Mouse (Mus musculus): ENCODE data around the gene Pappa2. TPM values are rescaled to one million over a fixed set of nuclear protein-coding genes. Genes with fewer than 3 reads are reported as not detected.

Gene Pappa2
- polyA plus RNA-seq, 1 experiment from 2014 or later, result 0.77 TPM

GRCm38 (mm10) chr1:158827931-158828330 lies 152.4 kb downstream of the Pappa2 start:
- H3K4me3 ChIP-seq (ENCODE audit: low read length), result no peak overlapping the region
- H3K9me3 ChIP-seq (ENCODE audit: control insufficient read depth, low read length), result no peaks in the 10 kb centered on the region
- H3K4me2 ChIP-seq (replicated peaks; ENCODE audit: low read depth, low read length), result no peak overlapping the region
- H3K9ac ChIP-seq (ENCODE audit: low read depth, low read length), result no peak overlapping the region
- no peak for ATAC-seq (ENCODE audit: low FRiP score, low TSS enrichment)
- no peaks in the 10 kb centered on the region for H3K4me1 ChIP-seq (ENCODE audit: control insufficient read depth, insufficient read depth, low read length)
- no peaks in the 10 kb centered on the region for H3K27me3 ChIP-seq (ENCODE audit: control insufficient read depth, insufficient read depth, low read length)
- H3K36me3 ChIP-seq (ENCODE audit: control insufficient read depth, insufficient read depth, low read length), result no peaks in the 10 kb centered on the region
- H3K27ac ChIP-seq (ENCODE audit: low read depth, low read length), result no peak overlapping the region

GRCm38 (mm10) chr1:158819676-158820075 lies 160.6 kb downstream of the Pappa2 start:
- H3K4me1 ChIP-seq (ENCODE audit: control insufficient read depth, insufficient read depth, low read length), result no peaks in the 10 kb centered on the region
- H3K27me3 ChIP-seq (ENCODE audit: control insufficient read depth, insufficient read depth, low read length), result no peaks in the 10 kb centered on the region
- H3K27ac ChIP-seq (ENCODE audit: low read depth, low read length), result no peak overlapping the region
- H3K4me2 ChIP-seq (replicated peaks; ENCODE audit: low read depth, low read length), result no peak overlapping the region
- no peak for ATAC-seq (ENCODE audit: low FRiP score, low TSS enrichment)
- H3K9me3 ChIP-seq (ENCODE audit: control insufficient read depth, low read length), result no peaks in the 10 kb centered on the region
- H3K36me3 ChIP-seq (ENCODE audit: control insufficient read depth, insufficient read depth, low read length), result no peaks in the 10 kb centered on the region
- WGBS, result 97% methylated on average over 2 of the region's 2 CpGs
- H3K9ac ChIP-seq (ENCODE audit: low read depth, low read length), result no peak overlapping the region
- H3K4me3 ChIP-seq (ENCODE audit: low read length), result no peak overlapping the region

GRCm38 (mm10) chr1:158816479-158816878 lies 163.8 kb downstream of the Pappa2 start:
- no peak overlapping the region for H3K27ac ChIP-seq (ENCODE audit: low read depth, low read length)
- no peak for ATAC-seq (ENCODE audit: low FRiP score, low TSS enrichment)

GRCm38 (mm10) chr1:158811887-158812286 lies 168.4 kb downstream of the Pappa2 start:
- H3K4me1 ChIP-seq (ENCODE audit: control insufficient read depth, insufficient read depth, low read length), result no peaks in the 10 kb centered on the region
- H3K4me3 ChIP-seq (ENCODE audit: low read length), result no peak overlapping the region
- no peak overlapping the region for H3K4me2 ChIP-seq (replicated peaks; ENCODE audit: low read depth, low read length)
- no peaks in the 10 kb centered on the region for H3K27me3 ChIP-seq (ENCODE audit: control insufficient read depth, insufficient read depth, low read length)
- WGBS, result 55% methylated on average over 3 of the region's 3 CpGs
- H3K27ac ChIP-seq (ENCODE audit: low read depth, low read length), result no peak overlapping the region
- no peak overlapping the region for H3K9ac ChIP-seq (ENCODE audit: low read depth, low read length)
- H3K36me3 ChIP-seq (ENCODE audit: control insufficient read depth, insufficient read depth, low read length), result no peaks in the 10 kb centered on the region
- no peak for ATAC-seq (ENCODE audit: low FRiP score, low TSS enrichment)
- no peaks in the 10 kb centered on the region for H3K9me3 ChIP-seq (ENCODE audit: control insufficient read depth, low read length)

More at GRCm38 (mm10) chr1:158816479-158816878, 163.8 kb downstream of the Pappa2 start:
- Histone ChIP-seq H3K4me2 (replicated peaks; ENCODE audit: low read depth, low read length) (no peak overlapping the region), H3K36me3 (ENCODE audit: control insufficient read depth, insufficient read depth, low read length) (no peaks in the 10 kb centered on the region), H3K4me3 (ENCODE audit: low read length) (no peak overlapping the region), H3K4me1 (ENCODE audit: control insufficient read depth, insufficient read depth, low read length) (no peaks in the 10 kb centered on the region), H3K9me3 (ENCODE audit: control insufficient read depth, low read length) (no peaks in the 10 kb centered on the region), H3K9ac (ENCODE audit: low read depth, low read length) (no peak overlapping the region), H3K27me3 (ENCODE audit: control insufficient read depth, insufficient read depth, low read length) (no peaks in the 10 kb centered on the region)
- WGBS, result 74% methylated on average over 3 of the region's 3 CpGs

GRCm38 (mm10) chr1:158775486-158775885 lies 204.8 kb downstream of the Pappa2 start:
- Histone ChIP-seq H3K27me3 (ENCODE audit: control insufficient read depth, insufficient read depth, low read length) (no peaks in the 10 kb centered on the region), H3K9me3 (ENCODE audit: control insufficient read depth, low read length) (no peaks in the 10 kb centered on the region), H3K4me3 (ENCODE audit: low read length) (no peak overlapping the region), H3K27ac (ENCODE audit: low read depth, low read length) (no peak overlapping the region), H3K36me3 (ENCODE audit: control insufficient read depth, insufficient read depth, low read length) (no peaks in the 10 kb centered on the region), H3K4me1 (ENCODE audit: control insufficient read depth, insufficient read depth, low read length) (no peaks in the 10 kb centered on the region), H3K4me2 (replicated peaks; ENCODE audit: low read depth, low read length) (no peak overlapping the region), H3K9ac (ENCODE audit: low read depth, low read length) (no peak overlapping the region)
- ATAC-seq (ENCODE audit: low FRiP score, low TSS enrichment), result no peak
- 96% methylated on average over 5 of the region's 5 CpGs for WGBS

- no peaks in the 10 kb centered on the region for H3K9me3 ChIP-seq (ENCODE audit: control insufficient read depth, low read length)
- H3K27me3 ChIP-seq (ENCODE audit: control insufficient read depth, insufficient read depth, low read length), result no peaks in the 10 kb centered on the region
- H3K36me3 ChIP-seq (ENCODE audit: control insufficient read depth, insufficient read depth, low read length), result no peaks in the 10 kb centered on the region
- no peak overlapping the region for H3K27ac ChIP-seq (ENCODE audit: low read depth, low read length)
- H3K9ac ChIP-seq (ENCODE audit: low read depth, low read length), result no peak overlapping the region
- no peak overlapping the region for H3K4me2 ChIP-seq (replicated peaks; ENCODE audit: low read depth, low read length)
- no peak for ATAC-seq (ENCODE audit: low FRiP score, low TSS enrichment)
- H3K4me3 ChIP-seq (ENCODE audit: low read length), result no peak overlapping the region
- no peaks in the 10 kb centered on the region for H3K4me1 ChIP-seq (ENCODE audit: control insufficient read depth, insufficient read depth, low read length)
These were observed 207.2 kb downstream of the Pappa2 start for GRCm38 (mm10) chr1:158773102-158773501.

GRCm38 (mm10) chr1:158770756-158771155 lies 209.5 kb downstream of the Pappa2 start:
- ATAC-seq (ENCODE audit: low FRiP score, low TSS enrichment), result no peak
- Histone ChIP-seq H3K27ac (ENCODE audit: low read depth, low read length) (no peak overlapping the region), H3K36me3 (ENCODE audit: control insufficient read depth, insufficient read depth, low read length) (no peaks in the 10 kb centered on the region), H3K4me3 (ENCODE audit: low read length) (no peak overlapping the region), H3K27me3 (ENCODE audit: control insufficient read depth, insufficient read depth, low read length) (no peaks in the 10 kb centered on the region), H3K9ac (ENCODE audit: low read depth, low read length) (no peak overlapping the region), H3K9me3 (ENCODE audit: control insufficient read depth, low read length) (no peaks in the 10 kb centered on the region), H3K4me2 (replicated peaks; ENCODE audit: low read depth, low read length) (no peak overlapping the region), H3K4me1 (ENCODE audit: control insufficient read depth, insufficient read depth, low read length) (no peaks in the 10 kb centered on the region)
- 90% methylated on average over 4 of the region's 4 CpGs for WGBS

GRCm38 (mm10) chr1:158770036-158770655 lies 210.1 kb downstream of the Pappa2 start:
- 61% methylated on average over 7 of the region's 7 CpGs for WGBS
- no peak overlapping the region for H3K4me3 ChIP-seq (ENCODE audit: low read length)
- H3K4me2 ChIP-seq (replicated peaks; ENCODE audit: low read depth, low read length), result no peak overlapping the region
- H3K4me1 ChIP-seq (ENCODE audit: control insufficient read depth, insufficient read depth, low read length), result no peaks in the 10 kb centered on the region
- ATAC-seq (ENCODE audit: low FRiP score, low TSS enrichment), result no peak
- no peak overlapping the region for H3K27ac ChIP-seq (ENCODE audit: low read depth, low read length)
- H3K9ac ChIP-seq (ENCODE audit: low read depth, low read length), result no peak overlapping the region
- no peaks in the 10 kb centered on the region for H3K27me3 ChIP-seq (ENCODE audit: control insufficient read depth, insufficient read depth, low read length)
- H3K9me3 ChIP-seq (ENCODE audit: control insufficient read depth, low read length), result no peaks in the 10 kb centered on the region
- no peaks in the 10 kb centered on the region for H3K36me3 ChIP-seq (ENCODE audit: control insufficient read depth, insufficient read depth, low read length)

- Histone ChIP-seq H3K27me3 (ENCODE audit: control insufficient read depth, insufficient read depth, low read length) (no peaks in the 10 kb centered on the region), H3K27ac (ENCODE audit: low read depth, low read length) (no peak overlapping the region), H3K36me3 (ENCODE audit: control insufficient read depth, insufficient read depth, low read length) (no peaks in the 10 kb centered on the region), H3K9me3 (ENCODE audit: control insufficient read depth, low read length) (no peaks in the 10 kb centered on the region), H3K9ac (ENCODE audit: low read depth, low read length) (no peak overlapping the region), H3K4me1 (ENCODE audit: control insufficient read depth, insufficient read depth, low read length) (no peaks in the 10 kb centered on the region), H3K4me2 (replicated peaks; ENCODE audit: low read depth, low read length) (no peak overlapping the region), H3K4me3 (ENCODE audit: low read length) (no peak overlapping the region)
- 69% methylated on average over 2 of the region's 2 CpGs for WGBS
- no peak for ATAC-seq (ENCODE audit: low FRiP score, low TSS enrichment)
These were observed 214.4 kb downstream of the Pappa2 start for GRCm38 (mm10) chr1:158765842-158766241.
